Mouse (Mus musculus): ENCODE results near the gene Gal3st3.
A peak's percentile ranks its signal among the peaks of the same experiment; 100 is the strongest.
"Not testable (repeated sequence)": the region's sequence is repeated elsewhere in the genome, so short reads cannot be mapped to it uniquely, and the experiment has no call there.

Gene Gal3st3

DNA sequence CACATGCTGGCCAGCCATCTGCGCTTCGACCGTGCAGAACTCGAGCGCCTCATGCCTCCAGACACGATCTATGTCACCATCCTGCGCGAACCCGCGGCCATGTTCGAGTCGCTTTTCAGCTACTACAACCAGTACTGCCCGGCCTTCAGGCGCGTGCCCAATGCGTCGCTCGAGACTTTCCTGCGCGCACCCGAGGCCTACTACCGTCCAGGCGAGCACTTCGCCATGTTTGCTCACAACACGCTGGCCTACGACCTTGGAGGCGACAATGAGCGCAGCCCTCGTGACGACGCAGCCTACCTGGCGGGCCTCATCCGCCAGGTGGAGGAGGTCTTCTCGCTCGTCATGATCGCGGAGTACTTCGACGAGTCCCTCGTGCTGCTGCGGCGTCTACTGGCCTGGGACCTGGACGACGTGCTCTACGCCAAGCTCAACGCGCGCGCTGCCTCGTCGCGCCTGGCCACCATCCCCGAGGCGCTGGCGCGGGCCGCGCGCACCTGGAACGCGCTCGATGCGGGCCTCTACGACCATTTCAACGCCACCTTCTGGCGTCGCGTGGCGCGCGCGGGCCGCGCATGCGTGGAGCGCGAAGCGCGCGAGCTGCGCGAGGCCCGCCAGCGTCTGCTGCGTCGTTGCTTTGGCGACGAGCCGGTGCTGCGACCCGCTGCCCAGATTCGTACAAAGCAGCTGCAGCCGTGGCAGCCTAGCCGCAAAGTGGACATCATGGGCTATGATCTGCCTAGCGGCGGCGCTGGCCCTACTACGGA, 9.0 kb downstream of the Gal3st3 start:
- no peak for DNase-seq (ENCODE audit: low spot score)

GRCm38 (mm10) chr19:5309025-5309424, 10.9 kb downstream of the Gal3st3 start:
- no peak for DNase-seq (ENCODE audit: low spot score)

DNA sequence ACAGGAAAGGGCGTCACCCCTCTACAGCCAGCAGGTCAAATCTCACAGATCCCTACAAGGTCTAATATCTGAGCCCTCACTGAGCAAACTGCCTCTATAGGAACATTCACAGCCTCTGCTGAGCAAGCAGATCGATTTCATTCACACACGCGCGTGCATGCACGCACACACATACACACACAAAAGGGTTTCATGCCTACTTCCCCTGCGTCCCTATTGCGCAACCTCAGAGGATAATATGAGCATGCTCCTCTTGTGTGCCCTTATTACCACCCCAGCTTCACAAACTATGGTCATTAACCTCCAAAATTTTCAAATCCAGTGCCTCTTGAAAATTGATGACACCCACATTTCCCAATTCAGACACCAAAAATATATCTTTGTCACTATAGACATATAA, 15.1 kb downstream of the Gal3st3 start:
- DNase-seq (ENCODE audit: low spot score) = no peak

- DNase-seq (ENCODE audit: low spot score) = no peak
Measured at GRCm38 (mm10) chr19:5323801-5324200, 25.7 kb downstream of the Gal3st3 start.

DNA sequence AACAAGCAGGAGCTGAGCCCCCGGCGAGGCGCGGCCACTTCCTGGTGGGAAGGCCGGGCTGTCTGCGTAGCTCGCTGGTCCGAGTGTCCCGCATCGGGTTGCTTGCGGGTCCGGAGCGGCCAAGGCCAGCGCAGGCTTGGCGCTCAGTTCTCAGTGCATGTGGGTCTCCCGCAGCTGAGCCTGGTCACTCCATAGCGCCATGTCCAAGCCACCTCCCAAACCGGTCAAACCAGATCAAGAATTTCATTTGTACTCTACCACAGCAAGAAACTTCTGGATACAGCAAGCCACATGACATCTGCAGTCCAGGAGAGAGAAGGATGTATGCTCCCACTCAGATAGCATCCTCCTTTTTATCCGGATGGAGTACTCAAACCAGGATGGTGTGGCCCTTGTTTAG, 29.8 kb downstream of the Gal3st3 start:
- DNase-seq (ENCODE audit: low spot score) = no peak

GRCm38 (mm10) chr19:5334741-5335140, 36.6 kb downstream of the Gal3st3 start:
- DNase-seq (ENCODE audit: low spot score) = no peak

DNA sequence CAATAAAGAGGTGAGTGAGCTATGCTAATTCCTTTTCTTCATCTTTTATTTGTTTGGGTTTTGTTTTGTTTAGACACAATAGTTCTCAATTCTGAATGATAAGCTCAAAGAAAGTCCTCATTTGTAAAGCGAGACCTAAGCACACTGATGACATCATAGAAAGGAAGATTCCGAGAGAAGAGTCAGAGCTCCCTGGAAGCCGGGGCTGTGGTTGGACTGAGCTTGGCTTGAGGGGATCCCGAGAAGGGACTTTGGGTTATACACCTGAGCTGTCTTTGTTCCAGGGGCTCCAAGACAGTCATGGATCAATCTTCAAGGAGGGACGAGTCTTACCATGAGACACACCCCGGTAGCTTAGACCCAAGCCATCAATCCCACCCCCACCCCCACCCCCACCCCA, 37.3 kb downstream of the Gal3st3 start, which contains the start of gene Catsper1:
TSS of gene Catsper1 (plus strand) at position 301 of the 400 bp plus-strand sequence.
- no peak for DNase-seq (ENCODE audit: low spot score)

DNA sequence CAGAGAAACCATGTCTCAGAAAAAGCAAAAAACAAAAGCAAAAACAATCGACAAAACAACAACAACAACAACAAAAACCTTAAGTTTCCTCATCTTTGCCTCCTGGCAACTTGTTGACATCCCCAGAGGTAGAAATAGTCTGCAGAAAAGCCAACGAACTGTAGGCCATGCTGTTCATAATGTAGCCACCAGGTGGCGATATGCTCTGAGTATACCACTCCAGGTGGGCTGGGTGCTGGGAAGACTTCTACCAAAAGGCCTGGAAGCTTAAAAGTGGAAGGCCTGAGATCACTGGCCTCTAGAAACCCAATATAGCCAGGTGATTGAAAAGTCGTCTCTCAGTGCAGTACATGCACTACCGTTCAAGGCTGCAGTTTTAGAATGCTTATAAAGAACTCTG, 39.8 kb downstream of the Gal3st3 start:
- DNase-seq (ENCODE audit: low spot score) = peak; percentile 67

DNA sequence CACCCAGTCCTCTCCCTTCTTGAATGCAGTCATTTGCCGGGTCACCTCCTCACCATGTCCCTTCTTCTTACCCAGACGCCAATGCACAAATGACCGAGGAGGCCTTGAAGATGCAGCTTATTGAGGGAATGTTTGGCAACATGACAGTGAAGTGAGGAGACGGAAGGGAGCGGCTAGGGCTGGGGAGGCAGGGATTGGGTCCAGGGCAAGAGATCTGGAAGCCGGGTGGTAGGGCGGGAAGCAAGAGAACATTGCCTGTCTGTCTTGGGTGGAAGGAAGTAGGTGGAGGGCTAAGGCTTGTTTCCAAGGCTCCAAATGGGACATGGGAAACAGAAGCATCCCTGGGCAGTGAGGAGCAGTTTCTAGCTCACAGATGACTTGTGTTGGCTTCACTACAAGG, 43.2 kb downstream of the Gal3st3 start:
- no peak for DNase-seq (ENCODE audit: low spot score)

DNA sequence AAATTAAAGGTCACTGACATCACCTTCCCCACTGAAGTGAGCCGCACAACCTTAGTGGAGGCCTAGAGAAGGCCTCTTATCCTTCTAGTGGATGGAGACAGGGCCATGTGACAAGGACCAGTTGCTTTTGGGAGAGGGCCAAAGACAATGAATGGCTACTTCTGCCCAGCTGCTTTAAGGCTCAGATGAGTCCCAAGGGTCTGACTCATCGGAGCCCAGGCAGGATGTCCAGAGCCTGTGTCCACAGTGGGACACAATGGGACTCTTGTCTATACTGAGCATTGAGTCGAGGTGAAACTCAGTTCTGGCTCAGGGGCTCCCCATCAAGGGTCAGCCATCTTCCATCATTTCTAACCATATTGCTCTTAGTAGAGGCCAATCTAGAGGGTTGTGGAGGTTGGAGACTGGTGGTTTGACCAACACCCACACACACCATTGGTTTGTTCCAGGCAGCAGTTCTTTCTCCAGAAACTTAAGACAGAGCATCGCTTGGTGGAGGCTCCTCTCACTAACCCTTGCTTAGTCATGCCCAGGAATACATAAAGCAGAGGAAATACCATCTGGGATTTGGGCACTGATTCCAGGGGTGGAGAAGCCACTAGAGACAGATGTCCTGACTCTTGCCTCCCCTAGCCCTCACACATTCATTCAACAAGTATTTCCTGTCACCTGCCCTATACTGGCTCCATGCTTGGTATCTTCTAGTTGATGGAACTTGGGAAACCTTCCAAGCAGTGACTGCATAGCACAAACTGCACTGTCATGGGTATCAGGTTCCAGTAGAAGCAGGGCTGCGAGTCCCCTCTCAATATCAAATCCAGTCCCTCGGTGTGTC, 47.4 kb downstream of the Gal3st3 start:
- no peak for DNase-seq (ENCODE audit: low spot score)

DNA sequence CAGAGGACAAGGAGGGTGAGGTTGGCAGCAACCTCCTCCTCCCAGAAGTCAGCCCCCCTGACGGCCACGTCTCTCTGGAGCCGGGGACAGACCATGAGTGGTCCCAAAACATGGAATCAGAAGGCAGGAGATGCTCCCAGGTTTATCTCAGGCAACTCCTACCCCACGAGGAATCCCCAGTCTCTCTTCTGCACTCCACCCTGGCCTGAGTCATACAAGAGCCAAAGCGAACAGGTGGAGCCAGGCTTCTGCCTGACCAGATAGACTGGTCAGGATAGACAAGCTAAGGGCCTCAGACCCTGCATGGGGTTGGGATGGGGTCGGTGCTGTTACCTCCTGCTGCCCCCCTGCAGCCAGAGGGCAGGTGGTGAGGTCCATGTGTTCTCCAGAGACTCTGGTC, 49.9 kb downstream of the Gal3st3 start:
- no peak for DNase-seq (ENCODE audit: low spot score)

DNA sequence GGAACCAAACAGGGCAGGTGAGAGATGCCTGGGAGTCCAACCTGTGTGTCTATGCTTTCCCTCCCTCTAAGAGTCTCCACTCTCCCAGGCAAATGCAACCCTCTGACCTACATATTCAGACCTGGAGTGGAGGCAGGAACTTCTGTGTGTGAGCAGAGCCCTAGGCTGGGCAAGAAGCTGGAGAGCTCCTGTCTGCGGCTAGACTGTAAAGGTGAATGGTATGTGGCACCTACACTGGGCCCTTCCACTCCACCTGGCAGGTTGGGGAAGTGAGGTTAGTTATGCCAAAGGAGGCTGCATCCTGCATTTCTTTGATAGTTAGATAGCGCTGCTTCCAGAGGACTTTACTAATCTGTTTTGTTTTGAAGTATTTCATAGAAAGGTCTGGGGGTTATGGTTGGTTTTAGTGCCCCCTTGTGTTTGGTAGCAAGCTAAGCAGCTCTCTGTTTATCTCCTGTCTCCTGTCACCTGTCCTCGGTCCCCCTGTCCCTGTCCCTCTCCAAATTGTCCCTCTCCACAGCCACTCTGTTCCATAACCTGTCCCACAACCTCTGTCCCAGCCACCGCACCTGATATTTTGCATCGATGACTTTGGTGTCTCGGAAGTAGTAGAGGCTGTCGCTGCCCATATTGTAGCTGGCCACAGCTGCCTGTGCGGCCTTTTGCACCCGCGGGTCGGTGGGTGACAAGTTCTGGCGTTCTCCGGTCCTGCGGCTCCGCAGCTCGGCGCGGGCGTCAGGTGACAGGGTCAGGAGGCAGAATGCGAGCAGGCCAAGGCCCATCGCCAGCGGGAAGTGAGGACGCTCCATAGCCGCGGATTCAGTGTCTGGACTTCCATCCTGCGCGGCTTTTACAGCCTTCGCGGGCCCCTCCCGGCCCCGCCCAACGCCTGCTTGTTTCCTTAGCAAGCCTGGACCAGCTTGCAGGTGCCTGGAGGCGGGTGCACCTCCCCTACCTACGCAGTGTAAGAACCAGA, 50.7 kb downstream of the Gal3st3 start:
- DNase-seq (ENCODE audit: low spot score) = no peak

DNA sequence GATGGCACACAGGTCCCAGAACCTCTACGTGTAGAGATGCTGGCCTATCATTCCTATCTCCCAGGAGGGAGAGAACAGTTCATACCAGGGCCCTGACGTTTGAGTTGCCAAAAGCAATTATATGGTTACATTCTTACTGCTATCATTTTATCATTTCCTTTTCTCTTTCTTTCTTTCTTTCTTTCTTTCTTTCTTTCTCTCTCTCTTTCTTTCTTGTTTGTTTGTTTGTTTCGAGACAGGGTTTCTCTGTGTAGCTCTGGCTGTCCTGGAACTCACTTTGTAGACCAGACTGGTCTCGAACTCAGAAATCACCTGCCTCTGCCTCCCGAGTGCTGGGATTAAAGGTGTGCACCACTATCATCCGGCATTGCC, 51.4 kb downstream of the Gal3st3 start, which contains the start of gene Cst6:
TSS of gene Cst6 (minus strand) at position 73 of the 372 bp plus-strand sequence.
- not testable (repeated sequence) for DNase-seq (ENCODE audit: low spot score)

DNA sequence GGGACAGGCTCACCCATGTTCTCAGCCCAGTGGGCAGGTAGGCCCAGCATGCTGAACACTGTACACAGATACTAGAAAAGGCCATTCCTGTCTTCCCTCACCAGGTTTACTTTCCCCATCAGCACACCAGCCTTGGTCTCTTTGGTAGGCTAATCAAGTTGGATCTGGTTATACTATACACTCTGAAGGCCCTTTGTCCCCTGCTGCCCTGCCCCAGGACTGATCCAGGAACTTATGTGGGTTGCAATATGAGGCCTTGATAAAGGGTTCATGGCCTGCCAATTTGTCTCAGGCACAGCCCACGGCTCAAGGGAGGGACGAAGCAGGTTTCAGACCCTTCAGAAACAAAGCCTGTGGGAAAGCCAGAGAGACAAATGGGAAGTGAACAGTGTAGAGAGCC, 55.5 kb downstream of the Gal3st3 start:
- no peak for DNase-seq (ENCODE audit: low spot score)

DNA sequence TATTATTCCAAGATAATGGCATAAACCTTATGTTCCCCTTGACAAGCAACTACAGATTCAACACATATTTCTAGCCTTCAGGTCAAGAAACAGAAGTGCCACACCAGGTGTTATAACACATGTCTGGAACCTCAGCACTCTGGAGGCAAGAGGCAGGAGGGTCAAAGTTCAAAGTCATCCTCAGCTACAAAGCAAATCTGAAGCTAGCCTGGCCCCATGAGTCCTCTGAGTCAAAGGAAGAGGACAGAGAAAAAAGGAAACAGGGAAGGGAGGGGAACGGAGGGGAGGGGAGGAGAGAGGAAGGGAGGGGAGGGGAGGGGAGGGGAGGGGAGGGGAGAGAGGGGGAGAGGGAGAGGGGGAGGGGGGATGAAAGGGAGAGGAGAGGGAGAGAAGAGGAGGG, 57.9 kb downstream of the Gal3st3 start:
- DNase-seq (ENCODE audit: low spot score) = no peak

Measured in layer of hippocampus, adult 9-10 months (tissue).